Mouse (Mus musculus) stomach, embryonic 16.5 days (tissue): Measurements from ENCODE around the gene Olfr993. TPM values are rescaled to one million over a fixed set of nuclear protein-coding genes. Genes with fewer than 3 reads are reported as not detected.

Experiments used
- ATAC-seq: fragments of 200-750 bp; cut with Nextera tagmentation; 2 replicates; pipeline ENCODE4 v1.8.0; 2017; ENCODE audit warnings: moderate number of reproducible peaks, moderate TSS enrichment; ENCODE audit not compliant: insufficient read depth, low FRiP score
- H3K27ac ChIP-seq: fragments of 300-500 bp; sonication (generic); 2 replicates; pipeline ENCODE4 v1.5.1; 2014; ENCODE audit warnings: low read length
- H3K27me3 ChIP-seq: fragments of 300-500 bp; sonication (generic); 2 replicates; pipeline ENCODE4 v1.6.1; 2014; ENCODE audit warnings: low read length, control low read depth, mixed read lengths; ENCODE audit not compliant: control insufficient read depth, insufficient read depth
- H3K36me3 ChIP-seq: fragments of 300-500 bp; sonication (generic); 2 replicates; pipeline ENCODE4 v1.6.1; 2014; ENCODE audit warnings: low read length; ENCODE audit not compliant: control insufficient read depth, insufficient read depth
- H3K4me1 ChIP-seq: fragments of 300-500 bp; sonication (generic); 2 replicates; pipeline ENCODE4 v1.6.1; 2014; ENCODE audit warnings: low read length, control low read depth, mixed read lengths; ENCODE audit not compliant: control insufficient read depth, insufficient read depth
- H3K4me2 ChIP-seq: fragments of 300-500 bp; sonication (generic); 2 replicates; pipeline ENCODE4 v1.6.1; 2014; ENCODE audit warnings: low read depth, low read length, mixed read lengths
- H3K4me3 ChIP-seq: fragments of 300-500 bp; sonication (generic); replicated peaks from 2 replicates; pipeline ENCODE4 v1.5.1; 2014; ENCODE audit warnings: mild to moderate bottlenecking, low read length
- H3K9ac ChIP-seq: fragments of 300-500 bp; sonication (generic); 2 replicates; pipeline ENCODE4 v1.6.1; 2014; ENCODE audit warnings: low read length
- H3K9me3 ChIP-seq: fragments of 300-500 bp; sonication (generic); replicated peaks from 2 replicates; pipeline ENCODE4 v1.6.1; 2016; ENCODE audit warnings: low read length, control low read depth; ENCODE audit not compliant: control insufficient read depth
- WGBS: fragments of 180-500 bp; shearing (Covaris S2); extraction: QIAGEN DNeasy Blood & Tissue Kit; methylation state at CpG from one replicate; pipeline ENCODE4 v1.1.7; 2014; 5-methylcytosine and 5-hydroxymethylcytosine counted together
- polyA plus RNA-seq: library from polyadenylated mRNA; unstranded; fragments of >200 nt; fragmentation: Nextera tagmentation; extraction: Ambion mirVana; gene quantifications from 2 replicates; pipeline ENCODE4 v1.2.1, GENCODE M21; 2015

Gene Olfr993
- polyA plus RNA-seq = not detected in 2 replicates

- H3K4me3 ChIP-seq = no peak within 1 kb of the TSS
- no peaks in the 10 kb centered on the region for H3K36me3 ChIP-seq
- H3K4me1 ChIP-seq = no peaks in the 10 kb centered on the region
- no peak within 1 kb of the TSS for H3K9ac ChIP-seq
- no peak within 1 kb of the TSS for H3K4me2 ChIP-seq
- H3K9me3 ChIP-seq = no peaks in the 10 kb centered on the region
- ATAC-seq = no peak
- H3K27me3 ChIP-seq = no peaks in the 10 kb centered on the region
- H3K27ac ChIP-seq = no peak within 1 kb of the TSS
Measured at GRCm38 (mm10) chr2:85414777-85415176, at the start of gene Olfr993. Gene Olfr993, minus strand, starts transcription at chr2:85414877.

DNA sequence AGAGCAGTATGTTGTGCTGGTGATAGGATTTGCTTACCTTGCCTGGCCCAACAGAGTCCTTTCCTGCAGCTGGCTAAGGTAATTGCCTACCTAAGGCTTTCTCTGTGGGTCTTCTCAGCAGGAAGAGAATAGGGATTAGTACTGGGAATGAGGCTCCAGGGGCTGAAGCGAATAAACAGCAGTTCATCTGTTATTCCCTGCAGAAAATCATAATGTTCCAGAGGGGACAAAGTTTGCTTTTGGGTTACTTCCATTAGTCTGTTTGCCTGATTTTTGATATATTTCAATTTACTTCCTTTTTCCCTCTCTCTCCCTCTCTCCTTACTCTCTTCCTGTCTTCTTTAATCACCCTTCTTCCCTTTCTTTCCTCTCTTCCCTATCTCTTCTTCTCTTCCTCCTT is 28.9 kb upstream of the Olfr993 start, which contains the start of gene Olfr995:
Olfr995 (minus strand) TSS at position 101 of the 400 bp plus-strand sequence.
- H3K4me2 ChIP-seq = no peak within 1 kb of the TSS
- H3K36me3 ChIP-seq = no peaks in the 10 kb centered on the region
- no peaks in the 10 kb centered on the region for H3K9me3 ChIP-seq
- no peak within 1 kb of the TSS for H3K4me3 ChIP-seq
- 29% methylated on average over 1 of the region's 1 CpGs for WGBS
- H3K27me3 ChIP-seq = no peaks in the 10 kb centered on the region
- no peak within 1 kb of the TSS for H3K27ac ChIP-seq
- no peak for ATAC-seq
- no peak within 1 kb of the TSS for H3K9ac ChIP-seq
- H3K4me1 ChIP-seq = no peaks in the 10 kb centered on the region

DNA sequence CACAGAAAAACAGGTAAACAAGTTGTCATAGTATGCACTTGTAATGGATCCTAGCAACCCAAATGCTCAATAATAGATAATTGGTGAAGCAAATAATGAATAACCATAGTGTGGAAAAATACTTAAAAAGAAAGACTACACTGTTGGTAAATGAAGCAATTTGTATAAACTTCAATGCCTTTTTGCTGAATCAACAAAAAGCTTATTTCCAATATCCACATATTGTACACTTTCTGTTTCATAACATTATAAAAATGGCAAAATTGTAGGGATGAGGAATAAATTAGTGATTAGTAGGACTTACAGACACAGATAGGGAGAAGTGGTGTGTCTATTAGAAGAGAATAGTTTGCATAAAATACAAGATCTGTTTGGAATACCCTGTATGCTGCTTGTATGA is 27.9 kb upstream of the Olfr993 start:
- Histone ChIP-seq H3K36me3 (no peaks in the 10 kb centered on the region), H3K4me2 (no peak overlapping the region), H3K4me1 (no peaks in the 10 kb centered on the region), H3K9ac (no peak overlapping the region), H3K27ac (no peak overlapping the region), H3K9me3 (no peaks in the 10 kb centered on the region), H3K27me3 (no peaks in the 10 kb centered on the region), H3K4me3 (no peak overlapping the region)
- no peak for ATAC-seq

DNA sequence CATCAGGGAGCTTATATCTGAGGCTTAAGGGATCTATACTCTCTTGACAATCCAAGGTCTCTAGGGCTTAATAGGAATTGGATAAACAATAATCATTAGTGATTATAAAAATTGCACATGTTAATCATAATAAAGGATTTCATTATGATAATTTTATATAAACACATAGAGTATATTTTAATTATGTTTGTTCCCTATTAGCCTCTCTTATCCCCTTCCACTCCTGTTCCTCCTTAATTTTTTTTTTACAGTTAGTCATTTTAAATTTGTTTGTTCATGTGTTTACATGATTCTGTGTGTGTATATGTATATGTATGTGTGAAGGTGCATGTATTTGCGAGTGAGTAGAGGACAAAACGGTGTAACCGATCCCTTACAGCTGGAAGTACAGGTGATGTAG is 21.7 kb upstream of the Olfr993 start, which contains the start of gene Olfr994:
Olfr994 (minus strand) TSS at position 101 of the 400 bp plus-strand sequence.
- Histone ChIP-seq H3K4me3 (no peak within 1 kb of the TSS), H3K27ac (no peak within 1 kb of the TSS), H3K4me2 (no peak within 1 kb of the TSS), H3K9me3 (no peaks in the 10 kb centered on the region), H3K27me3 (no peaks in the 10 kb centered on the region), H3K9ac (no peak within 1 kb of the TSS), H3K4me1 (no peaks in the 10 kb centered on the region), H3K36me3 (no peaks in the 10 kb centered on the region)
- ATAC-seq = no peak
- 88% methylated on average over 3 of the region's 3 CpGs for WGBS

DNA sequence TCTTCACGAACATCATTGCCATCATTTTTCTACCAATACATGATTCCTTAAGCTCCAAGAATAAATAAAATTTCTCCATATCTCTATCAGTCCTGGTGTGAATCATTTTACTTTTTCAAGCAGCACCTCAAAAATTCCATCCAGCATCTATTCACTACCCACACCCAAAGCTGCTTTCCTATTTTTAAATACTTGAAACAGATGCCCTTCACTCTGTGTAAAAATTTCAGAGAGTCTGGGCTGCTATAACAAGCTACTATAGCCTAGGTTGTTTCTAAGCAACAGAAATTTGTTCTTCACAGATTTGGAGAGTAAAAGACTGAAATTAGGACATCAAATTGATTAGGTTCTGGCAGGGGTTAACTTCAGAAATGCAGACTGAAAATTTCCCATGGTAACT is 11.2 kb upstream of the Olfr993 start:
- no peak for ATAC-seq
- no peaks in the 10 kb centered on the region for H3K27me3 ChIP-seq
- H3K4me1 ChIP-seq = no peaks in the 10 kb centered on the region
- no peak overlapping the region for H3K27ac ChIP-seq
- no peak overlapping the region for H3K4me3 ChIP-seq
- H3K4me2 ChIP-seq = no peak overlapping the region
- no peaks in the 10 kb centered on the region for H3K9me3 ChIP-seq
- H3K36me3 ChIP-seq = no peaks in the 10 kb centered on the region
- no peak overlapping the region for H3K9ac ChIP-seq
- WGBS = 74% methylated on average over 1 of the region's 1 CpGs

DNA sequence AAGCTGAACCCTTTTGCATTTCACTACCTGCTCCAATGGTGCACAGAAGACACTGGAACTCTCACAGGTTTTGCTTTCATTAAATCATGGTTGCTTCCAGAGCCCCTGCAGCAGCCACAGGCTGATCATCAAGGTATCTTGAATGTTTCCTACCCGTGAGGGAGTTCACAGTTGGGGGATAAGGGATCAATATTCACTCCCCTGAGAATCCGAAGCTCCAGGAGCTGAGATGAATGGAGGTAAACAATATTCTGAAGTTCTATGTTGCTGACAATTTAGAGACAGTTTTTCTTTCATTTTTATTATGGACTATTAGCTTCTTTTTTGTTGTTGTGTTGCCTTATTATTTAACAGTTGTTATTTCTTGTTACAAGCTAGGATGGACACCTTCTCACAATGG is 5.3 kb downstream of the Olfr993 start, which contains the start of gene Olfr992:
Olfr992 (minus strand) TSS at position 101 of the 400 bp plus-strand sequence.
- 34% methylated on average over 2 of the region's 2 CpGs for WGBS

More for the DNA sequence above, 5.3 kb downstream of the Olfr993 start, which contains the start of gene Olfr992:
- ATAC-seq = no peak
- no peak within 1 kb of the TSS for H3K27ac ChIP-seq
- H3K4me1 ChIP-seq = no peaks in the 10 kb centered on the region
- no peaks in the 10 kb centered on the region for H3K9me3 ChIP-seq
- no peak within 1 kb of the TSS for H3K4me2 ChIP-seq
- no peaks in the 10 kb centered on the region for H3K27me3 ChIP-seq
- H3K36me3 ChIP-seq = no peaks in the 10 kb centered on the region
- no peak within 1 kb of the TSS for H3K9ac ChIP-seq
- H3K4me3 ChIP-seq = no peak within 1 kb of the TSS

Other genes with a start within 250 kb of the Olfr993 start
- 3.0 and 4.2 TPM in 2 replicates for gene Lrrc55, start 217.7 kb downstream of the Olfr993 start, polyA plus RNA-seq
- gene Olfr987, start 75.6 kb downstream of the Olfr993 start, polyA plus RNA-seq = not detected in 2 replicates
- not detected in 2 replicates for gene Olfr988, start 51.6 kb downstream of the Olfr993 start, polyA plus RNA-seq
- gene Olfr992, start 5.4 kb downstream of the Olfr993 start, polyA plus RNA-seq = not detected in 2 replicates
- not detected in 2 replicates for gene Olfr994, start 21.6 kb upstream of the Olfr993 start, polyA plus RNA-seq
- gene Olfr995, start 28.8 kb upstream of the Olfr993 start, polyA plus RNA-seq = not detected in 2 replicates
- gene 4833423E24Rik, start 104.1 kb upstream of the Olfr993 start, polyA plus RNA-seq = 19.1 and 25.6 TPM in 2 replicates
- not detected in 2 replicates for gene Olfr996, start 164.3 kb upstream of the Olfr993 start, polyA plus RNA-seq
- not detected in 2 replicates for gene Olfr998, start 174.1 kb upstream of the Olfr993 start, polyA plus RNA-seq
- not detected in 2 replicates for gene Olfr1000, start 197.0 kb upstream of the Olfr993 start, polyA plus RNA-seq
- not detected in 2 replicates for gene Olfr1002, start 235.8 kb upstream of the Olfr993 start, polyA plus RNA-seq
- gene Olfr154, start 249.6 kb upstream of the Olfr993 start, polyA plus RNA-seq = not detected in 2 replicates